In the genomic region with DNA sequence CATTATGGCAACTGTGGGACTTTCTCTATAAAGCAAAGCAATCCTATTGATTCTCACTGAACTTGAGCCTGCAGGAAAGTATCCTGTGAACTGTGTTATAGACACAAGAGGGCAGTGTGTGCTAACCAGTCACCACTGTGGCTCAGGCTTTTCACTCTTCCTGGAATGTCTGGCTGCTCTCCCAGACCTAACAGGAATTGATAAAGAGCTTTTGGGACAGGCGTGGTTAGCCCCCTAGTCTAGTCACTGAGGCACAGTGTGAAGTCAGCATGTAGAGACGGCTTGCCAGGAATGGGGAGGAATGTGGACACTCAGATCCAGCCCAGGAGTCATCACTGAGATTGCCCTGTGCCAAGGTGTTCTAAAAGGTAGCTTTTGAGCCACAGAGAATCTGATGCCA, we compare ENCODE assay signal across 8 mouse cellular contexts. TPM values are rescaled to one million over a fixed set of nuclear protein-coding genes. Genes with fewer than 3 reads are reported as not detected.
DNase-seq lines count a peak whose midpoint lies in the region; ATAC-seq and TF ChIP-seq lines count a peak whose summit lies in the region.

No protein-coding gene starts in this region.

- no peak for DNase-seq in Patski (ENCODE audit: low read depth, low spot score)
- DNase-seq in cerebellum, adult 18-20 months, result peak; percentile 44 to 54
- DNase-seq in forebrain, postnatal 0 days, result peak; percentile 90
- DNase-seq in heart, postnatal 36 days, result peak; percentile 53 to 65
- peak; percentile 78 for DNase-seq in layer of hippocampus, adult 11-12 months (ENCODE audit: low spot score)
- DNase-seq in lung, adult 2 months, result peak; percentile 62
- peak; percentile 12 for DNase-seq in ovary, postnatal 10 days (ENCODE audit: low spot score)

- no peak for TF ChIP-seq POLR2A in lung, adult 2 months (IDR thresholded peaks at IDR 0.05; ENCODE audit: borderline replicate concordance, extremely low read depth, low read depth, low read length)

- no peak overlapping the region for H3K27ac ChIP-seq in forebrain, postnatal 0 days (ENCODE audit: low read depth, low read length)

- no peak overlapping the region for H3K4me2 ChIP-seq in forebrain, postnatal 0 days (ENCODE audit: low read depth)

- no peak overlapping the region for H3K9ac ChIP-seq in forebrain, postnatal 0 days

- no peaks in the 10 kb centered on the region for H3K36me3 ChIP-seq in forebrain, postnatal 0 days (ENCODE audit: insufficient read depth)

- peak; percentile 83 for ATAC-seq in Patski
- peak; percentile 87 for ATAC-seq in forebrain, postnatal 0 days
- ATAC-seq in monocyte, adult 5-6 weeks (replicated peaks; ENCODE audit: insufficient number of reproducible peaks, low FRiP score, low TSS enrichment, poor library complexity, severe bottlenecking), result no peak

- POLR2A ChIA-PET in Patski (lab: Charles Lee), result interaction anchor here (1.0 kb wide), 2 partner anchors 52 to 200 kb away, joined by 3 to 8 read pairs; a partner anchor contains a TSS

- no peaks in the 10 kb centered on the region for H3K4me1 ChIP-seq in forebrain, postnatal 0 days (ENCODE audit: insufficient read depth)
- peaks cover 7% of the 10 kb centered on the region for H3K4me1 ChIP-seq in lung, adult 2 months (ENCODE audit: control insufficient read depth, insufficient read depth, low read length)

- CTCF ChIA-PET in Patski (lab: Charles Lee), result interaction anchor here (0.6 to 2.6 kb wide), 24 partner anchors 9 to 291 kb away, joined by 3 to 19 read pairs (median 4); a partner anchor contains a TSS

- no peaks in the 10 kb centered on the region for H3K9me3 ChIP-seq in forebrain, postnatal 0 days (ENCODE audit: low read length)

- intact Hi-C loops in heart, postnatal 36 days (cut with DNase I), result loop anchor here (1.0 to 5.0 kb wide), 5 partner anchors 51 to 930 kb away; a partner anchor contains a TSS

- 2% methylated on average over 2 of the region's 2 CpGs for WGBS in forebrain, postnatal 0 days
- WGBS in lung, adult 2 months, result 3% methylated on average over 2 of the region's 2 CpGs

- peak; percentile 94 for TF ChIP-seq CTCF in Patski (IDR thresholded peaks at IDR 0.05)
- TF ChIP-seq CTCF in forebrain, postnatal 0 days (IDR thresholded peaks at IDR 0.05; ENCODE audit: low read depth), result peak; percentile 91
- TF ChIP-seq CTCF in lung, adult 2 months (IDR thresholded peaks at IDR 0.05; ENCODE audit: insufficient read depth, low read length), result peak; percentile 72

- no peak overlapping the region for H3K4me3 ChIP-seq in forebrain, postnatal 0 days (ENCODE audit: low read depth, low read length)
- H3K4me3 ChIP-seq in lung, adult 2 months (replicated peaks; ENCODE audit: extremely low read depth, low read depth, low read length), result no peak overlapping the region

- no peaks in the 10 kb centered on the region for H3K27me3 ChIP-seq in Patski
- no peaks in the 10 kb centered on the region for H3K27me3 ChIP-seq in forebrain, postnatal 0 days (ENCODE audit: insufficient read depth, low read length)

- in situ Hi-C loops in Patski (cut with MboI; ENCODE audit: low pct_unique_long_range_greater_than_20kb), result loop anchor here (10.0 to 25.0 kb wide), 2 partner anchors 800 to 927 kb away; no protein-coding TSS in a partner anchor

RNA-seq across cellular contexts. Expression of a gene that starts 16.4 kb away (rescaled TPM):
- polyA plus RNA-seq in Patski (2021), result not detected
- total RNA-seq in forebrain, postnatal 0 days (2014; rRNA removed), result not detected in 2 replicates
- not detected in 2 replicates for polyA plus RNA-seq in forebrain, postnatal 0 days (2015; fragmentation: Nextera tagmentation; extraction: Ambion mirVana)
- not detected for total RNA-seq in heart, postnatal 36 days (2021)
- polyA plus RNA-seq in lung, adult 2 months (2012; rRNA removed), result not detected in 2 replicates
- total RNA-seq in monocyte, adult 5-6 weeks (2017), result not detected in 3 replicates

RNA-seq across cellular contexts. Expression of a gene that starts 19.2 kb away (rescaled TPM):
- 0.06 TPM for polyA plus RNA-seq in Patski (2021)
- total RNA-seq in forebrain, postnatal 0 days (2014; rRNA removed), result not detected in 2 replicates
- not detected in 2 replicates for polyA plus RNA-seq in forebrain, postnatal 0 days (2015; fragmentation: Nextera tagmentation; extraction: Ambion mirVana)
- total RNA-seq in heart, postnatal 36 days (2021), result not detected
- 0.36 TPM in 1 of 2 replicates, not detected in the other for polyA plus RNA-seq in lung, adult 2 months (2012; rRNA removed)
- 2.3 TPM in 1 of 3 replicates, not detected in the others for total RNA-seq in monocyte, adult 5-6 weeks (2017)

RNA-seq across cellular contexts. Expression of a gene that starts 51.9 kb away (rescaled TPM):
- polyA plus RNA-seq in Patski (2021), result 58.7 TPM
- total RNA-seq in forebrain, postnatal 0 days (2014; rRNA removed), result 104 and 114 TPM in 2 replicates
- 19.4 and 22.2 TPM in 2 replicates for polyA plus RNA-seq in forebrain, postnatal 0 days (2015; fragmentation: Nextera tagmentation; extraction: Ambion mirVana)
- total RNA-seq in heart, postnatal 36 days (2021), result 10 to 100 TPM; 29.7 to 29.8 TPM
- polyA plus RNA-seq in lung, adult 2 months (2012; rRNA removed), result 51.1 and 70.6 TPM in 2 replicates
- total RNA-seq in monocyte, adult 5-6 weeks (2017), result 48.1 to 56.6 TPM (median 55.5 TPM) in 3 replicates
